Mouse (Mus musculus): ENCODE measurements around the gene Jak1. TPM values are rescaled to one million over a fixed set of nuclear protein-coding genes. Genes with fewer than 3 reads are reported as not detected.

Jak1 gene
- polyA plus RNA-seq, 1 experiment from 2014 or later = 42.3 TPM

- WGBS = 93% methylated on average over 1 of the region's 1 CpGs
- no peaks in the 10 kb centered on the region for H3K9me3 ChIP-seq (replicated peaks)
- no peak overlapping the region for H3K27ac ChIP-seq (replicated peaks)
- H3K27me3 ChIP-seq (ENCODE audit: low read depth, poor library complexity, severe bottlenecking) = no peaks in the 10 kb centered on the region
- no peaks in the 10 kb centered on the region for H3K4me1 ChIP-seq
- H3K4me3 ChIP-seq = no peak overlapping the region
- no peak for DNase-seq (ENCODE audit: low spot score)
- H3K36me3 ChIP-seq = 0 out of 2 replicates have a peak, but pooled peaks cover 3% of the 10 kb centered on the region
Measured at GRCm38 (mm10) chr4:101194170-101194569, 70.9 kb downstream of the Jak1 start.

GRCm38 (mm10) chr4:101192241-101192976 is 72.7 kb downstream of the Jak1 start:
- Histone ChIP-seq H3K4me3 (no peak overlapping the region), H3K4me1 (no peaks in the 10 kb centered on the region), H3K27ac (replicated peaks) (no peak overlapping the region), H3K9me3 (replicated peaks) (no peaks in the 10 kb centered on the region), H3K36me3 (peaks cover 5% of the 10 kb centered on the region; the same call in 1 of the 2 replicates), H3K27me3 (ENCODE audit: low read depth, poor library complexity, severe bottlenecking) (no peaks in the 10 kb centered on the region)
- WGBS = 93% methylated on average over 5 of the region's 5 CpGs
- DNase-seq (ENCODE audit: low spot score) = no peak

GRCm38 (mm10) chr4:101187381-101187780 is 77.7 kb downstream of the Jak1 start:
- Histone ChIP-seq H3K9me3 (replicated peaks) (no peaks in the 10 kb centered on the region), H3K4me1 (no peaks in the 10 kb centered on the region), H3K36me3 (peaks cover 12% of the 10 kb centered on the region), H3K4me3 (no peak overlapping the region), H3K27me3 (ENCODE audit: low read depth, poor library complexity, severe bottlenecking) (no peaks in the 10 kb centered on the region), H3K27ac (replicated peaks) (no peak overlapping the region)
- 94% methylated on average over 4 of the region's 4 CpGs for WGBS
- DNase-seq (ENCODE audit: low spot score) = no peak

DNA sequence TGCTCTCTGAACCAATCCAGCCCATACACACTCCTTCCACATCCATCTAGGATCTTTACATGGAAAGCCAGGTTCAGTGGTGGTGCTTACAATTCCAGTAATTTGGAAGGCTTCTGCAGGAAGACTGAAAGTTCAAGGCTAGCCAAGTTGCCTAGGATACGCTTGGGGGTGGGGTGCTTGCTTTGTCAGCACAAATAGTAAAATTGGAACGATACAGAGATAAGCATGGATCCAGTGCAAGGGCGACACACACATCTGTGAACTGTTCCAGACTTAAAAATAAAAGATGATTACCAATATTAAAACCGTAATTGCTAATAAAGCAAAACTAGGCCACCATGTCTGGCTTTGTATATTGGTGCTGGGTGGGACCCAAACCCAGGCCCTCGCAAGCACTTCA is 78.5 kb downstream of the Jak1 start:
- H3K36me3 ChIP-seq = peaks cover 17% of the 10 kb centered on the region
- no peak overlapping the region for H3K27ac ChIP-seq (replicated peaks)
- WGBS = 93% methylated on average over 5 of the region's 5 CpGs
- H3K27me3 ChIP-seq (ENCODE audit: low read depth, poor library complexity, severe bottlenecking) = no peaks in the 10 kb centered on the region
- no peaks in the 10 kb centered on the region for H3K4me1 ChIP-seq
- H3K9me3 ChIP-seq (replicated peaks) = no peaks in the 10 kb centered on the region
- no peak for DNase-seq (ENCODE audit: low spot score)
- no peak overlapping the region for H3K4me3 ChIP-seq

DNA sequence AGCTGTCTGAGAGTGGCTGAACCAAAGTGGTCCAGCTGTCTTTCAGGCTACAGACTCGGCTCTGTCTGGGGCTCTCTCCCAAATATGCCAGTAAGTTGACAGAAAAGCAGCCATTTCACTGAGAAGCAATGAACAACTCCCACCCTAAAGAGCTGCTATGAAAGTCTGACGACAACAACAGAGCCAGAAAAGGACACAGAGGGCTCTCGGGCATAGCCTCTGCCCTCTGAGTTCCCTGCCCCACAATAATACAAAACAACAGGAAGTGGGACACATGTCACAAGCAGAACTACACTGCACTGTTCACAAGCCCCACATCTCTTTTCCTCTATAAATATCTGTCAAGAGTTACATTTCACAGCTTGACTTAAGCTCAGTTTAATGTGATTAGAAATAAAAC is 79.9 kb downstream of the Jak1 start:
- Histone ChIP-seq H3K27ac (replicated peaks) (no peak overlapping the region), H3K4me3 (no peak overlapping the region), H3K36me3 (peaks cover 16% of the 10 kb centered on the region), H3K27me3 (ENCODE audit: low read depth, poor library complexity, severe bottlenecking) (no peaks in the 10 kb centered on the region), H3K9me3 (replicated peaks) (no peaks in the 10 kb centered on the region), H3K4me1 (0 out of 2 replicates have a peak, but pooled peaks cover 2% of the 10 kb centered on the region)
- 77% methylated on average over 3 of the region's 3 CpGs for WGBS
- DNase-seq (ENCODE audit: low spot score) = no peak

DNA sequence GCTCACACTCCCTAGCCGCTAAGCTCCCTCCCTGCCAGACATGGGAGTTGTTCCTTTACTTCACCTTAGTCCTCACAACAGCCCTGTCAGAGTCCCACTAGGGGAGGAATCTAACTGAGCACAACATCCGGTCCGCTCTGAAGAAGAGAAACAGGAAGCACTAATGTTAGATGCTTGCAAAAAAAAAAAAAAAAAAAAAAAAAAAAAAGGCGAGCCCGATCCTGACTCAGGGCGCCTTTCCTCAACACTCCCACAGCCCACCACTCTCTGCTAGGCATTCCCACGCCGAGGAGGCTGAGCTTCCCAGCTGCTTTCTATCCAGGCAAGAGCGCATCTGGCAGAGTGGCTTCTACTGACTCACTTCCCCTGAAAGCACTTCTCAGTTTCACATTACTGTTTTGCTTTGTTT is 82.5 kb downstream of the Jak1 start:
- Histone ChIP-seq H3K27ac (replicated peaks) (no peak overlapping the region), H3K36me3 (peaks cover 13% of the 10 kb centered on the region), H3K9me3 (replicated peaks) (no peaks in the 10 kb centered on the region), H3K27me3 (ENCODE audit: low read depth, poor library complexity, severe bottlenecking) (no peaks in the 10 kb centered on the region), H3K4me1 (0 out of 2 replicates have a peak, but pooled peaks cover 5% of the 10 kb centered on the region), H3K4me3 (no peak overlapping the region)
- DNase-seq (ENCODE audit: low spot score) = no peak
- 73% methylated on average over 7 of the region's 9 CpGs for WGBS

DNA sequence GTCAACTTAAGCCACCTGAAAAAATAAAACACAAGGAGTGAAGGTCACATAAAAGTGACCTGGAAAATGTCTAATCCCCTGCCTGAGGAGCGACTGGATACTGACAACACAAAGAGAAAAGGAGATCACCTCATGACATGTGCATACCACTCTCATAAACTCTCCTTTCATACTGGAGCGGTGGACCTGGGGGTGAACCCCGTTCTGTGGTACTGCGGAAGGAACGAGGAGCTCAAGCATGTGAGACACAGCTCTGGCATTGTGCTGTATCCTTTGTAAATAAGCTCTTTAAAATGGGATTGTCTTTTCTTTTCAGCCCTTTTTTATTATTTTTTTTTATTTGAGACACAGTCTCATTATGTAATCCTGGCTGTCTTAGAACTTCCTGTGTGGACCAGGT is 84.4 kb downstream of the Jak1 start:
- H3K4me3 ChIP-seq = no peak overlapping the region
- DNase-seq (ENCODE audit: low spot score) = no peak
- no peaks in the 10 kb centered on the region for H3K9me3 ChIP-seq (replicated peaks)
- peaks cover 17% of the 10 kb centered on the region for H3K36me3 ChIP-seq
- WGBS = 65% methylated on average over 5 of the region's 5 CpGs
- no peaks in the 10 kb centered on the region for H3K27me3 ChIP-seq (ENCODE audit: low read depth, poor library complexity, severe bottlenecking)
- 0 out of 2 replicates have a peak, but pooled peaks cover 5% of the 10 kb centered on the region for H3K4me1 ChIP-seq
- no peak overlapping the region for H3K27ac ChIP-seq (replicated peaks)

- no peaks in the 10 kb centered on the region for H3K9me3 ChIP-seq (replicated peaks)
- 81% methylated on average over 6 of the region's 6 CpGs for WGBS
- H3K27me3 ChIP-seq (ENCODE audit: low read depth, poor library complexity, severe bottlenecking) = no peaks in the 10 kb centered on the region
- H3K27ac ChIP-seq (replicated peaks) = no peak overlapping the region
- H3K4me1 ChIP-seq = 0 out of 2 replicates have a peak, but pooled peaks cover 5% of the 10 kb centered on the region
- H3K4me3 ChIP-seq = no peak overlapping the region
- DNase-seq (ENCODE audit: low spot score) = no peak
- H3K36me3 ChIP-seq = peaks cover 21% of the 10 kb centered on the region
Measured at GRCm38 (mm10) chr4:101179836-101180235, 85.2 kb downstream of the Jak1 start.

DNA sequence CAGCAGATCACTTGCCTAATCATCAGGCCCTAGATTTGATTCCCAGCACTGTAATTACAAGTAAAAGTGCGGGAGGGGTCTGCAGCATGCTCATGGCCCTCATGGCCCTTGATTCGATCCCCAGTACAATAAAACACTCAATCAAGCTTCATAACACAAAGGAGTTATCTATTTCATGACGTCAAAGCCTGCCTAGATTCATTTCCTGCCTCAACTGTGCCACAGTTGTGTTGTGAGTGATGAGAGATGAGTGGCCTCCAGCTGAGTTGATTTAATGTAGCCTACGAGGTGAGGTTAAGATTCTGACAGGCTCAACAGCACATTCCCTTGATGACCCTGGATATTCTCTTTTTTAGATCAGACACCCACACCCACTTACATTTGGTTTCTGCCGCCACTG is 86.0 kb downstream of the Jak1 start:
- H3K4me1 ChIP-seq = 0 out of 2 replicates have a peak, but pooled peaks cover 5% of the 10 kb centered on the region
- no peaks in the 10 kb centered on the region for H3K9me3 ChIP-seq (replicated peaks)
- WGBS = 82% methylated on average over 5 of the region's 5 CpGs
- H3K36me3 ChIP-seq = peaks cover 28% of the 10 kb centered on the region
- no peak overlapping the region for H3K4me3 ChIP-seq
- no peak for DNase-seq (ENCODE audit: low spot score)
- no peaks in the 10 kb centered on the region for H3K27me3 ChIP-seq (ENCODE audit: low read depth, poor library complexity, severe bottlenecking)
- no peak overlapping the region for H3K27ac ChIP-seq (replicated peaks)

- 0 out of 2 replicates have a peak, but pooled peaks cover 5% of the 10 kb centered on the region for H3K4me1 ChIP-seq
- no peaks in the 10 kb centered on the region for H3K27me3 ChIP-seq (ENCODE audit: low read depth, poor library complexity, severe bottlenecking)
- no peaks in the 10 kb centered on the region for H3K9me3 ChIP-seq (replicated peaks)
- no peak overlapping the region for H3K27ac ChIP-seq (replicated peaks)
- H3K36me3 ChIP-seq = peaks cover 29% of the 10 kb centered on the region
- DNase-seq (ENCODE audit: low spot score) = no peak
- no peak overlapping the region for H3K4me3 ChIP-seq
- WGBS = 93% methylated on average over 3 of the region's 3 CpGs
Measured at GRCm38 (mm10) chr4:101177796-101178195, 87.3 kb downstream of the Jak1 start.

- WGBS = 87% methylated on average over 6 of the region's 6 CpGs
- no peak overlapping the region for H3K4me3 ChIP-seq
- peaks cover 22% of the 10 kb centered on the region for H3K36me3 ChIP-seq
- no peak overlapping the region for H3K27ac ChIP-seq (replicated peaks)
- no peaks in the 10 kb centered on the region for H3K9me3 ChIP-seq (replicated peaks)
- H3K4me1 ChIP-seq = 0 out of 2 replicates have a peak, but pooled peaks cover 5% of the 10 kb centered on the region
- no peak for DNase-seq (ENCODE audit: low spot score)
- no peaks in the 10 kb centered on the region for H3K27me3 ChIP-seq (ENCODE audit: low read depth, poor library complexity, severe bottlenecking)
Measured at GRCm38 (mm10) chr4:101176123-101176522, 89.0 kb downstream of the Jak1 start.

DNA sequence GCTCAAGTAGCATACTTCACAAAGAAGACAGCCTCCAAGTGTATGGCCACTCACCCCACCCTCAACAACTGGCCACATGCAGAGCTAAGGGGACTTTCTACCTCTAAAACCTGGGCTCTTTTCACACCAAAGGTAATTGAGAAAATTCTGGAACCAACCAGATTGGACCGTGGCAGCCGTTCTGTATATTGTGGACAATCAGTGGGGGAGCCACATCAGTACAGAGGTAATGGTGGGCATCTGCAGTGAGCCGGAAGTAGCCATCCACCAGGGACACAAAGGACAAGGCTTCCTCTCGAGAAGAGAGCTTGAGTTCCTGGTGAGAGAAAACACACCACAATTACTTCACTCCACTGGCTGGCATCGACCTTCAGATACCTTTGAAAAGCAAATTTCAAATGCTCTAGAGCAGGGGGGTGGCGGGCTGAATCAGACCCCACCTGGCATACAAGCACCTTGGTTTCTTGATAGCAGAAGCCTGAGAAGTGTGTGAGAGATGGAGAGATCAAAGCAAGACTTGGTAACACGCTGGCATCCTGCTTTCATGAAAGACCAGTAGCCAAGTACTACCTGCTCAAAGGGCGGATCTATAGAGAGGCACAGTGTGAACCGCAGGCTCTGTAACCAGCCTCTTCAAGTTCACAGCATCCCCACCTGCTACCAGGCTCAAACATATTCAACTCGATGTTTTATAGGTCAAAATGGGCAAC is 90.0 kb downstream of the Jak1 start:
- 86% methylated on average over 10 of the region's 10 CpGs for WGBS
- no peaks in the 10 kb centered on the region for H3K27me3 ChIP-seq (ENCODE audit: low read depth, poor library complexity, severe bottlenecking)
- H3K9me3 ChIP-seq (replicated peaks) = no peaks in the 10 kb centered on the region
- H3K36me3 ChIP-seq = peaks cover 29% of the 10 kb centered on the region
- no peak for DNase-seq (ENCODE audit: low spot score)
- no peak overlapping the region for H3K27ac ChIP-seq (replicated peaks)
- H3K4me1 ChIP-seq = 0 out of 2 replicates have a peak, but pooled peaks cover 3% of the 10 kb centered on the region
- no peak overlapping the region for H3K4me3 ChIP-seq

DNA sequence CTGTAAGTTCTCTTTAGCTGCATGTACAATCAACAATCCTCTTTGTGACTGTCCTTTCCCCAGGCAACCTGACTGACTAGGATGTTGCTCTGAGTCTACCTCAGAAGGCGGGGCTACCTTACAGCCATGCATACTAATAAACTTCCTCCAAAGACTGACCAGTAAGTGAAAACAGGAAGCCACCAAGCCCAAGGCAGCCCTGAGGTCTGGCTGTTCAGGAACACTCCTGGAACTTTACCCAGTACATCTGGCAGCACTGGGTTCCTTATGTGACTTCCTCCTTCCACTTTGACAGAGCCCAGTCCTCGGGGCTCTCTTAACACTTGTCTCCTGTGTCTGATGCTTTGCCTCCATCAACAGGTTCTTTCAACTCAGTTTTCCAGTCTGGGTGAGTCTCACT is 92.3 kb downstream of the Jak1 start:
- Histone ChIP-seq H3K36me3 (peaks cover 32% of the 10 kb centered on the region), H3K4me1 (no peaks in the 10 kb centered on the region), H3K9me3 (replicated peaks) (no peaks in the 10 kb centered on the region), H3K4me3 (no peak overlapping the region), H3K27me3 (ENCODE audit: low read depth, poor library complexity, severe bottlenecking) (no peaks in the 10 kb centered on the region), H3K27ac (replicated peaks) (no peak overlapping the region)
- WGBS = 85% methylated on average over 2 of the region's 2 CpGs
- DNase-seq (ENCODE audit: low spot score) = no peak

All from midbrain, embryonic 10.5 days (tissue).